Mouse (Mus musculus) embryonic facial prominence, embryonic 14.5 days (tissue): Measurements from ENCODE around the gene Alg9. TPM values are rescaled to one million over a fixed set of nuclear protein-coding genes. Genes with fewer than 3 reads are reported as not detected.
A peak's percentile ranks its signal among the peaks of the same experiment; 100 is the strongest.

Experiments
- ATAC-seq: fragments of 200-750 bp; cut with Nextera tagmentation; 2 replicates; pipeline ENCODE4 v1.8.0; 2017; ENCODE audit warnings: low read depth, moderate number of reproducible peaks, moderate TSS enrichment
- DNase-seq: peaks from one replicate; pipeline ENCODE4 v3.0.0-alpha.2; 2015; ENCODE audit warnings: low spot score
- H3K27ac ChIP-seq: fragments of 300-500 bp; sonication (generic); replicated peaks from 2 replicates; pipeline ENCODE4 v1.5.1; 2014; ENCODE audit warnings: low read depth, mild to moderate bottlenecking, low read length, moderate library complexity
- H3K27me3 ChIP-seq: fragments of 300-500 bp; sonication (generic); replicated peaks from 2 replicates; pipeline ENCODE4 v1.6.1; 2014; ENCODE audit warnings: low read length; ENCODE audit not compliant: control insufficient read depth, insufficient read depth
- H3K36me3 ChIP-seq: fragments of 300-500 bp; sonication (generic); 2 replicates; pipeline ENCODE4 v1.6.1; 2014; ENCODE audit warnings: low read length, mixed read lengths; ENCODE audit not compliant: control insufficient read depth, insufficient read depth
- H3K4me1 ChIP-seq: fragments of 300-500 bp; sonication (generic); 2 replicates; pipeline ENCODE4 v1.6.1; 2014; ENCODE audit warnings: antibody characterized with exemption, low read length; ENCODE audit not compliant: control insufficient read depth, insufficient read depth
- H3K4me2 ChIP-seq: fragments of 300-500 bp; sonication (generic); 2 replicates; pipeline ENCODE4 v1.6.1; 2014; ENCODE audit warnings: low read depth, mild to moderate bottlenecking, low read length, moderate library complexity, mixed read lengths
- H3K4me3 ChIP-seq: fragments of 300-500 bp; sonication (generic); 2 replicates; pipeline ENCODE4 v1.5.1; 2014; ENCODE audit warnings: low read depth, mild to moderate bottlenecking, low read length
- H3K9ac ChIP-seq: fragments of 300-500 bp; sonication (generic); 2 replicates; pipeline ENCODE4 v1.6.1; 2014; ENCODE audit warnings: low read depth, mild to moderate bottlenecking, low read length, moderate library complexity, mixed read lengths
- H3K9me3 ChIP-seq: fragments of 300-500 bp; sonication (generic); 2 replicates; pipeline ENCODE4 v1.6.1; 2016; ENCODE audit warnings: low read length; ENCODE audit not compliant: control insufficient read depth
- WGBS: fragments of 180-500 bp; shearing (Covaris S2); extraction: QIAGEN DNeasy Blood & Tissue Kit; methylation state at CpG from one replicate; pipeline ENCODE4 v1.1.7; 2014; 5-methylcytosine and 5-hydroxymethylcytosine counted together
- polyA plus RNA-seq: library from polyadenylated mRNA; unstranded; fragments of >200 nt; fragmentation: Nextera tagmentation; extraction: Ambion mirVana; gene quantifications from 2 replicates; pipeline ENCODE4 v1.2.1, GENCODE M21; 2014

Alg9 gene
- polyA plus RNA-seq, 1 experiment from 2014 or later: 35.7 TPM

- Histone ChIP-seq H3K4me3 (peak within 1 kb of the TSS; percentile 17; the same call in 1 of the 2 replicates), H3K4me2 (peak within 1 kb of the TSS; percentile 31), H3K9me3 (no peaks in the 10 kb centered on the region), H3K4me1 (peaks cover 21% of the 10 kb centered on the region), H3K27me3 (no peaks in the 10 kb centered on the region), H3K9ac (peak within 1 kb of the TSS; percentile 45), H3K36me3 (no peaks in the 10 kb centered on the region), H3K27ac (peak within 1 kb of the TSS; percentile 55)
- 43% methylated on average over 14 of the region's 14 CpGs for WGBS
- ATAC-seq (peak; percentile 80), DNase-seq (peak; percentile 68)
Measured at GRCm38 (mm10) chr9:50752054-50752602, 22.7 kb upstream of the Alg9 start, which contains the start of gene Hspb2. Gene Hspb2 (minus strand): TSS chr9:50752354.

- Histone ChIP-seq H3K4me3 (peak overlapping the region; percentile 17; the same call in 1 of the 2 replicates), H3K9ac (0 out of 2 replicates have a peak overlapping the region, but pooled peaks have one; percentile 11), H3K27ac (peak overlapping the region; percentile 55; the same call in 1 of the 2 replicates), H3K36me3 (no peaks in the 10 kb centered on the region), H3K27me3 (no peaks in the 10 kb centered on the region), H3K4me2 (peak overlapping the region; percentile 31; the same call in 1 of the 2 replicates), H3K4me1 (peaks cover 21% of the 10 kb centered on the region), H3K9me3 (no peaks in the 10 kb centered on the region)
- ATAC-seq: peak; percentile 80
- 67% methylated on average over 17 of the region's 17 CpGs for WGBS
- peak; percentile 86 for DNase-seq
Measured at GRCm38 (mm10) chr9:50752784-50753615, 21.8 kb upstream of the Alg9 start.

GRCm38 (mm10) chr9:50753947-50754346 is 20.9 kb upstream of the Alg9 start:
- Histone ChIP-seq H3K27me3 (no peaks in the 10 kb centered on the region), H3K27ac (no peak overlapping the region), H3K9ac (no peak overlapping the region), H3K36me3 (no peaks in the 10 kb centered on the region), H3K4me3 (no peak overlapping the region; the same call in 1 of the 2 replicates), H3K4me2 (0 out of 2 replicates have a peak overlapping the region, but pooled peaks have one; percentile 9), H3K4me1 (peaks cover 21% of the 10 kb centered on the region), H3K9me3 (no peaks in the 10 kb centered on the region)
- WGBS: 68% methylated on average over 7 of the region's 7 CpGs
- ATAC-seq (no peak), DNase-seq (no peak)

GRCm38 (mm10) chr9:50756711-50757110 is 18.1 kb upstream of the Alg9 start:
- Histone ChIP-seq H3K27ac (no peak overlapping the region), H3K4me1 (peaks cover 11% of the 10 kb centered on the region), H3K9me3 (no peaks in the 10 kb centered on the region), H3K4me2 (no peak overlapping the region), H3K4me3 (no peak overlapping the region), H3K36me3 (no peaks in the 10 kb centered on the region), H3K27me3 (no peaks in the 10 kb centered on the region), H3K9ac (no peak overlapping the region)
- DNase-seq (no peak), ATAC-seq (no peak)
- WGBS: 60% methylated on average over 5 of the region's 5 CpGs

GRCm38 (mm10) chr9:50761520-50762243 is 13.1 kb upstream of the Alg9 start:
- Histone ChIP-seq H3K4me1 (no peaks in the 10 kb centered on the region), H3K9me3 (no peaks in the 10 kb centered on the region), H3K4me2 (no peak overlapping the region), H3K27ac (no peak overlapping the region), H3K9ac (no peak overlapping the region), H3K27me3 (no peaks in the 10 kb centered on the region), H3K36me3 (no peaks in the 10 kb centered on the region), H3K4me3 (no peak overlapping the region)
- WGBS: 57% methylated on average over 6 of the region's 6 CpGs
- DNase-seq (no peak), ATAC-seq (0 out of 2 replicates have a peak, but pooled peaks have one; percentile 37)

GRCm38 (mm10) chr9:50763331-50763730 is 11.5 kb upstream of the Alg9 start:
- no peak for DNase-seq
- Histone ChIP-seq H3K4me3 (no peak overlapping the region), H3K9me3 (no peaks in the 10 kb centered on the region), H3K4me1 (no peaks in the 10 kb centered on the region), H3K9ac (no peak overlapping the region), H3K27ac (no peak overlapping the region), H3K36me3 (no peaks in the 10 kb centered on the region), H3K27me3 (no peaks in the 10 kb centered on the region), H3K4me2 (no peak overlapping the region)
- 64% methylated on average over 1 of the region's 1 CpGs for WGBS
- ATAC-seq: no peak

GRCm38 (mm10) chr9:50767531-50768106 is 7.2 kb upstream of the Alg9 start:
- 6% methylated on average over 17 of the region's 17 CpGs for WGBS
- Histone ChIP-seq H3K9me3 (no peaks in the 10 kb centered on the region), H3K4me1 (peaks cover 6% of the 10 kb centered on the region; the same call in 1 of the 2 replicates), H3K4me3 (peak overlapping the region; percentile 60), H3K9ac (peak overlapping the region; percentile 70), H3K27ac (peak overlapping the region; percentile 91), H3K27me3 (no peaks in the 10 kb centered on the region), H3K36me3 (peaks cover 17% of the 10 kb centered on the region; the same call in 1 of the 2 replicates), H3K4me2 (peak overlapping the region; percentile 69)
- DNase-seq (no peak), ATAC-seq (no peak)
